Mouse (Mus musculus) urinary bladder, postnatal 14 days (tissue): ENCODE measurements at regions not wholly inside any gene's neighbourhood (a gene's known extent, or its start where the extent isn't known, plus 50 kb on each side); places are given as distances from the start of the nearest gene placed in this dataset.

ENCODE experiments used
- DNase-seq: peaks from one replicate; pipeline ENCODE4 v3.0.0; 2021; ENCODE audit warnings: low spot score

GRCm38 (mm10) chr3:147273446-147273845 lies 421.3 kb downstream of the Ttll7 start:
- no peak for DNase-seq

GRCm38 (mm10) chr3:147278602-147279001 lies 426.4 kb downstream of the Ttll7 start:
- no peak for DNase-seq

- no peak for DNase-seq
These were observed 431.6 kb downstream of the Ttll7 start for GRCm38 (mm10) chr3:147283724-147284123.

GRCm38 (mm10) chr3:147284357-147284756 lies 432.2 kb downstream of the Ttll7 start:
- DNase-seq, result no peak

- DNase-seq, result no peak
These were observed 433.3 kb downstream of the Ttll7 start for GRCm38 (mm10) chr3:147285496-147285895.

GRCm38 (mm10) chr3:147287503-147287902 lies 435.3 kb downstream of the Ttll7 start:
- DNase-seq, result no peak

- DNase-seq, result no peak
These were observed 439.6 kb downstream of the Ttll7 start for GRCm38 (mm10) chr3:147291696-147292327.

- DNase-seq, result no peak
These were observed 445.9 kb downstream of the Ttll7 start for GRCm38 (mm10) chr3:147298065-147298464.

- no peak for DNase-seq
These were observed 473.4 kb downstream of the Ttll7 start for GRCm38 (mm10) chr3:147325522-147325921.

GRCm38 (mm10) chr3:147334301-147334700 lies 482.1 kb downstream of the Ttll7 start:
- no peak for DNase-seq

GRCm38 (mm10) chr3:147335286-147335685 lies 483.1 kb downstream of the Ttll7 start:
- no peak for DNase-seq

- DNase-seq, result no peak
These were observed 487.3 kb downstream of the Ttll7 start for GRCm38 (mm10) chr3:147339427-147339826.

GRCm38 (mm10) chr3:147347278-147348039 lies 495.3 kb downstream of the Ttll7 start:
- DNase-seq, result no peak

- no peak for DNase-seq
These were observed 534.9 kb downstream of the Ttll7 start for GRCm38 (mm10) chr3:147387077-147387476.

GRCm38 (mm10) chr3:147398298-147398697 lies 546.1 kb downstream of the Ttll7 start:
- DNase-seq, result no peak

- DNase-seq, result no peak
These were observed 560.1 kb downstream of the Ttll7 start for GRCm38 (mm10) chr3:147412274-147412673.

- no peak for DNase-seq
These were observed 564.8 kb downstream of the Ttll7 start for GRCm38 (mm10) chr3:147416926-147417325.

GRCm38 (mm10) chr3:147419129-147419528 lies 567.0 kb downstream of the Ttll7 start:
- DNase-seq, result no peak

- no peak for DNase-seq
These were observed 570.0 kb downstream of the Ttll7 start for GRCm38 (mm10) chr3:147422196-147422595.

GRCm38 (mm10) chr3:147423895-147424575 lies 571.9 kb downstream of the Ttll7 start:
- no peak for DNase-seq

- DNase-seq, result no peak
These were observed 576.7 kb downstream of the Ttll7 start for GRCm38 (mm10) chr3:147428837-147429236.

- DNase-seq, result no peak
These were observed 590.9 kb downstream of the Ttll7 start for GRCm38 (mm10) chr3:147442925-147443690.

- no peak for DNase-seq
These were observed 591.5 kb downstream of the Ttll7 start for GRCm38 (mm10) chr3:147443691-147443960.
